Mouse (Mus musculus) lung, embryonic 14.5 days (tissue): Measurements from ENCODE around the gene Relt. TPM values are rescaled to one million over a fixed set of nuclear protein-coding genes. Genes with fewer than 3 reads are reported as not detected.

Experiments
- ATAC-seq: fragments of 200-750 bp; cut with Nextera tagmentation; 2 replicates; pipeline ENCODE4 v1.8.0; 2017; ENCODE audit warnings: mild to moderate bottlenecking, moderate TSS enrichment, moderate library complexity; ENCODE audit not compliant: insufficient read depth
- DNase-seq: peaks from one replicate; pipeline ENCODE4 v3.0.0-alpha.2; 2015
- H3K27ac ChIP-seq: fragments of 300-500 bp; sonication (generic); 2 replicates; pipeline ENCODE4 v1.5.1; 2014; ENCODE audit warnings: low read depth, mild to moderate bottlenecking, moderate library complexity
- H3K27me3 ChIP-seq: fragments of 300-500 bp; sonication (generic); 2 replicates; pipeline ENCODE4 v1.6.1; 2014; ENCODE audit warnings: low read length, control low read depth; ENCODE audit not compliant: insufficient read depth
- H3K36me3 ChIP-seq: fragments of 300-500 bp; sonication (generic); 2 replicates; pipeline ENCODE4 v1.6.1; 2014; ENCODE audit warnings: control low read depth; ENCODE audit not compliant: insufficient read depth
- H3K4me1 ChIP-seq: fragments of 300-500 bp; sonication (generic); 2 replicates; pipeline ENCODE4 v1.6.1; 2014; ENCODE audit warnings: antibody characterized with exemption, control low read depth; ENCODE audit not compliant: insufficient read depth
- H3K4me2 ChIP-seq: fragments of 300-500 bp; sonication (generic); 2 replicates; pipeline ENCODE4 v1.6.1; 2014; ENCODE audit warnings: mild to moderate bottlenecking
- H3K4me3 ChIP-seq: fragments of 300-500 bp; sonication (generic); 2 replicates; pipeline ENCODE4 v1.5.1; 2014; ENCODE audit warnings: low read depth, low read length
- H3K9ac ChIP-seq: fragments of 300-500 bp; sonication (generic); 2 replicates; pipeline ENCODE4 v1.6.1; 2014
- H3K9me3 ChIP-seq: fragments of 300-500 bp; sonication (generic); 2 replicates; pipeline ENCODE4 v1.6.1; 2016; ENCODE audit warnings: low read depth, low read length, control low read depth
- CTCF ChIP-seq: IDR thresholded peaks from 2 replicates; pipeline ENCODE4 v1.5.1; 2016; ENCODE audit warnings: antibody characterized with exemption, low read depth
- WGBS: fragments of 180-500 bp; shearing (Covaris S2); extraction: QIAGEN DNeasy Blood & Tissue Kit; methylation state at CpG from one replicate; pipeline ENCODE4 v1.1.7; 2014; 5-methylcytosine and 5-hydroxymethylcytosine counted together
- polyA plus RNA-seq: library from polyadenylated mRNA; unstranded; fragments of >200 nt; fragmentation: Nextera tagmentation; extraction: Ambion mirVana; gene quantifications from 2 replicates; pipeline ENCODE4 v1.2.1, GENCODE M21; 2014

The Relt gene
- polyA plus RNA-seq = 3.8 and 4.1 TPM in 2 replicates

GRCm38 (mm10) chr7:100862828-100863638 is at the start of gene Relt:
Gene Relt, minus strand, starts transcription at chr7:100863446.
- Histone ChIP-seq H3K9ac (peak within 1 kb of the TSS; percentile 75), H3K4me1 (peaks cover 7% of the 10 kb centered on the region; the same call in 1 of the 2 replicates), H3K4me2 (peak within 1 kb of the TSS; percentile 96), H3K4me3 (peak within 1 kb of the TSS; percentile 77), H3K27me3 (no peaks in the 10 kb centered on the region), H3K9me3 (no peaks in the 10 kb centered on the region), H3K36me3 (no peaks in the 10 kb centered on the region), H3K27ac (peak within 1 kb of the TSS; percentile 79)
- ATAC-seq (peak; percentile 88), DNase-seq (peak; percentile 98)
- TF ChIP-seq CTCF = peak; percentile 88
- WGBS = under 1% methylated on average over 79 of the region's 91 CpGs

GRCm38 (mm10) chr7:100911791-100912190 is 48.5 kb upstream of the Relt start:
- ATAC-seq (no peak), DNase-seq (no peak)
- Histone ChIP-seq H3K4me2 (peak overlapping the region; percentile 34), H3K27me3 (no peaks in the 10 kb centered on the region), H3K36me3 (peaks cover 44% of the 10 kb centered on the region), H3K9ac (peak overlapping the region; percentile 7; the same call in 1 of the 2 replicates), H3K4me1 (peaks cover 32% of the 10 kb centered on the region), H3K9me3 (no peaks in the 10 kb centered on the region), H3K27ac (peak overlapping the region; percentile 70; the same call in 1 of the 2 replicates), H3K4me3 (no peak overlapping the region)
- no peak for TF ChIP-seq CTCF
- 26% methylated on average over 9 of the region's 9 CpGs for WGBS

GRCm38 (mm10) chr7:100911246-100911770 is 48.1 kb upstream of the Relt start:
- 13% methylated on average over 2 of the region's 2 CpGs for WGBS
- Histone ChIP-seq H3K36me3 (peaks cover 39% of the 10 kb centered on the region), H3K4me3 (no peak overlapping the region), H3K27ac (peak overlapping the region; percentile 70), H3K27me3 (no peaks in the 10 kb centered on the region), H3K9ac (peak overlapping the region; percentile 11; the same call in 1 of the 2 replicates), H3K4me2 (peak overlapping the region; percentile 34), H3K9me3 (no peaks in the 10 kb centered on the region), H3K4me1 (peaks cover 29% of the 10 kb centered on the region)
- ATAC-seq = no peak; the same call in 1 of the 2 replicates
- no peak for TF ChIP-seq CTCF
- DNase-seq = peak; percentile 60

- no peaks in the 10 kb centered on the region for H3K27me3 ChIP-seq
- DNase-seq (peak; percentile 70), ATAC-seq (no peak)
- H3K4me2 ChIP-seq = peak overlapping the region; percentile 44
- TF ChIP-seq CTCF = peak; percentile 50; the same call in 1 of the 2 replicates
- H3K27ac ChIP-seq = peak overlapping the region; percentile 90
- peaks cover 18% of the 10 kb centered on the region for H3K36me3 ChIP-seq
- 38% methylated on average over 8 of the region's 8 CpGs for WGBS
- H3K9ac ChIP-seq = 0 out of 2 replicates have a peak overlapping the region, but pooled peaks have one; percentile 10
- no peak overlapping the region for H3K4me3 ChIP-seq
- H3K4me1 ChIP-seq = peaks cover 29% of the 10 kb centered on the region
- H3K9me3 ChIP-seq = no peaks in the 10 kb centered on the region
Observed at GRCm38 (mm10) chr7:100908567-100908966, 45.3 kb upstream of the Relt start.

- H3K4me3 ChIP-seq = no peak overlapping the region
- peaks cover 29% of the 10 kb centered on the region for H3K4me1 ChIP-seq
- peaks cover 13% of the 10 kb centered on the region for H3K36me3 ChIP-seq
- no peaks in the 10 kb centered on the region for H3K27me3 ChIP-seq
- 62% methylated on average over 8 of the region's 8 CpGs for WGBS
- H3K4me2 ChIP-seq = peak overlapping the region; percentile 44
- ATAC-seq = no peak
- peak overlapping the region; percentile 90 for H3K27ac ChIP-seq
- no peak for TF ChIP-seq CTCF
- H3K9ac ChIP-seq = no peak overlapping the region
- DNase-seq = peak; percentile 56
- H3K9me3 ChIP-seq = no peaks in the 10 kb centered on the region
Observed at GRCm38 (mm10) chr7:100908061-100908460, 44.8 kb upstream of the Relt start.

GRCm38 (mm10) chr7:100907231-100907630 is 44.0 kb upstream of the Relt start:
- WGBS = 0% methylated on average over 1 of the region's 1 CpGs
- peaks cover 19% of the 10 kb centered on the region for H3K36me3 ChIP-seq
- H3K4me1 ChIP-seq = peaks cover 26% of the 10 kb centered on the region
- no peaks in the 10 kb centered on the region for H3K9me3 ChIP-seq
- 0 out of 2 replicates have a peak overlapping the region, but pooled peaks have one; percentile 8 for H3K4me3 ChIP-seq
- DNase-seq = peak; percentile 94
- ATAC-seq = no peak
- H3K9ac ChIP-seq = no peak overlapping the region
- no peaks in the 10 kb centered on the region for H3K27me3 ChIP-seq
- H3K27ac ChIP-seq = peak overlapping the region; percentile 90
- peak; percentile 98 for TF ChIP-seq CTCF
- H3K4me2 ChIP-seq = peak overlapping the region; percentile 44
